Mouse (Mus musculus): ENCODE results near the gene Nans.

DNA sequence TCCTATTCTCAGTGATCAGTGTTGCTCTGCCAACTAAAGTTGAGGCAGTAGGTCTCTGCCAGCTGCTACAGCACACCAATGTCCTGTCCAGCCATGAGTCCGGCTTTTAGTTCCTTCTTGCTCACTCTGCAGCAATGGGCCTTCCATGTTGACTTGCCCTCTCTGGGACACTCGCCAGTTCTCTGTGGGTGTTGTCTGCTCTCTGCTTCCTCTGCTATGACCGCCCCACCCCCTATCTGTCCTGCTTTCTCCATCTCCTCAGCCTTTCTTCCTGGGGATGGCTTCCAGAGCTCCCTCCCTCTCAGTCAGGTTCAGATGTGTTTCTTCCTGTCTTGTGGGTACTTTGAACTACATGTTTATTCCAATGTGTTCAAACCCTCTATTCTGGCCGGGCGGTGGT lies 1.7 kb upstream of the Nans start:
- no peak for TF ChIP-seq CTCF (IDR thresholded peaks at IDR 0.05; ENCODE audit: low read depth, low read length)
- TF ChIP-seq POLR2A (IDR thresholded peaks at IDR 0.05; ENCODE audit: borderline replicate concordance, low read depth, low read length) = no peak

All from bone marrow macrophage, adult 2 months (primary cell).